Mouse (Mus musculus) heart, postnatal 4 days (tissue): ENCODE measurements around the gene Dock9. TPM values are rescaled to one million over a fixed set of nuclear protein-coding genes. Genes with fewer than 3 reads are reported as not detected.

Source experiments
- DNase-seq: peaks from one replicate; pipeline ENCODE4 v3.0.0; 2021
- total RNA-seq, 2 experiments: library from RNA; stranded (reverse); gene quantifications; 2 replicates each; pipeline ENCODE4 v1.2.3; 2021

Dock9 gene
- total RNA-seq, 2 experiments from 2014 or later = 28.5 to 30.9 TPM

- peak; percentile 69 for DNase-seq
These were observed 218.6 kb downstream of the Dock9 start for GRCm38 (mm10) chr14:121579055-121579454.

GRCm38 (mm10) chr14:121573391-121573790, 224.2 kb downstream of the Dock9 start:
- DNase-seq = no peak

GRCm38 (mm10) chr14:121566794-121567201, 230.8 kb downstream of the Dock9 start:
- DNase-seq = no peak

- DNase-seq = no peak
These were observed 231.7 kb downstream of the Dock9 start for GRCm38 (mm10) chr14:121565930-121566329.

GRCm38 (mm10) chr14:121564656-121565055, 233.0 kb downstream of the Dock9 start:
- no peak for DNase-seq

GRCm38 (mm10) chr14:121563954-121564353, 233.7 kb downstream of the Dock9 start:
- DNase-seq = no peak

- DNase-seq = no peak
These were observed 238.6 kb downstream of the Dock9 start for GRCm38 (mm10) chr14:121559026-121559425.

GRCm38 (mm10) chr14:121556401-121557315, 241.0 kb downstream of the Dock9 start:
- DNase-seq = no peak

- DNase-seq = no peak
These were observed 243.9 kb downstream of the Dock9 start for GRCm38 (mm10) chr14:121553785-121554184.

- DNase-seq = no peak
These were observed 245.1 kb downstream of the Dock9 start for GRCm38 (mm10) chr14:121552586-121552985.

GRCm38 (mm10) chr14:121549834-121550233, 247.8 kb downstream of the Dock9 start:
- no peak for DNase-seq

GRCm38 (mm10) chr14:121547745-121548144, 249.9 kb downstream of the Dock9 start:
- DNase-seq = peak; percentile 22

- no peak for DNase-seq
These were observed 251.0 kb downstream of the Dock9 start for GRCm38 (mm10) chr14:121546621-121547020.

- no peak for DNase-seq
These were observed 251.9 kb downstream of the Dock9 start for GRCm38 (mm10) chr14:121545551-121546331.

GRCm38 (mm10) chr14:121541262-121541661, 256.4 kb downstream of the Dock9 start:
- peak; percentile 13 for DNase-seq

GRCm38 (mm10) chr14:121534501-121534900, 263.1 kb downstream of the Dock9 start:
- DNase-seq = no peak

GRCm38 (mm10) chr14:121530853-121531252, 266.8 kb downstream of the Dock9 start:
- DNase-seq = no peak

GRCm38 (mm10) chr14:121527883-121528282, 269.8 kb downstream of the Dock9 start:
- no peak for DNase-seq

- DNase-seq = no peak
These were observed 270.4 kb downstream of the Dock9 start for GRCm38 (mm10) chr14:121527201-121527600.

GRCm38 (mm10) chr14:121521709-121522108, 275.9 kb downstream of the Dock9 start:
- DNase-seq = peak; percentile 65

- DNase-seq = no peak
These were observed 280.8 kb downstream of the Dock9 start for GRCm38 (mm10) chr14:121516881-121517280.

GRCm38 (mm10) chr14:121508929-121509328, 288.7 kb downstream of the Dock9 start:
- no peak for DNase-seq

GRCm38 (mm10) chr14:121506336-121506735, 291.3 kb downstream of the Dock9 start:
- no peak for DNase-seq
